ENCODE assay signal across 19 mouse cellular contexts in the genomic region with DNA sequence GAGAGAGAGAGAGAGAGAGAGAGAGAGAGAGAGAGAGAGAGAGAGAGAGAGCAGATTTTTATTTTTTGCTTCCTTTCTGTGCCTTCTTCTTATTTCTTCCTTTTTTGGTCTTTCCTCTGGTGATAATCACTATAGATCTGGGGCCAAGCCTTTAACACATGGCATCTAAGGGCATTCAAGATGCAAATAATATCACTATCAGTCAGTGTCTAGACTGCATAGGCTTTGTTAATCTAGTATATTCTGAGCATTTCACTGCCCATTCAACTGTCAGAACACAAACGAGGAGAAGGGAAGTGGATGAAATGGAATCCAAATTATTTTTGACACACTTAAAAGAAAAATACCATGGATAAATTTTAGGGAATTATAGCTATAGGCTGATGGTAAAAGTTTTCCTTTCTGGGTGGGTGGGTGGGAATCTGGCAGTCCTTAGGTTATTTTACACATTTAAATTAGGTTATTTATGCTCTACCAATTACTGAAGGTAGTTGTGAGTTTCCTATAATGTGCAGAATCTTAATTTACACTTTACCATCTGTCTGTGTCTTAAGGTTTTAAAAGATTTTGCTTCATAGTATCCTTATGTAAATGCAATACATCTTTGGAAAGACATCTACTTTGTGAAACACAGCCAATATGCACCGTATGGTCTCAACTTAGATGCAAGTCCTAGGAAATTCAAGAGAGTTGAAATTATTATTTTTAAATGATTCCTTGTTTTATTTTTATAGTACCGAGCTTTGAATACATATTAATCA.
"Had no signal": no experiment of that assay in that cellular context is flagged by ENCODE, and none has a peak within 500 bp of the region (broad histone marks: within the 10 kb centered on the region; RNA-seq: fewer than 3 reads in every experiment).

No protein-coding gene starts in this region.

- H3K4me3 ChIP-seq: limb, embryonic 12.5 days; limb, embryonic 15.5 days; midbrain, embryonic 12.5 days; midbrain, embryonic 15.5 days; myocyte; neural tube, embryonic 13.5 days had no signal

- H3K9me3 ChIP-seq: limb, embryonic 12.5 days; limb, embryonic 15.5 days; midbrain, embryonic 12.5 days; midbrain, embryonic 15.5 days; neural tube, embryonic 13.5 days had no signal

- H3K27me3 ChIP-seq: limb, embryonic 12.5 days; limb, embryonic 15.5 days; midbrain, embryonic 12.5 days; midbrain, embryonic 15.5 days; neural tube, embryonic 13.5 days had no signal

- H3K4me2 ChIP-seq: limb, embryonic 12.5 days; limb, embryonic 15.5 days; liver, embryonic 11.5 days; lung, embryonic 14.5 days; midbrain, embryonic 12.5 days; midbrain, embryonic 15.5 days; neural tube, embryonic 13.5 days had no signal

- H3K4me1 ChIP-seq: limb, embryonic 12.5 days; limb, embryonic 15.5 days; midbrain, embryonic 12.5 days; midbrain, embryonic 15.5 days had no signal

- H3K27ac ChIP-seq: kidney, postnatal 0 days; limb, embryonic 12.5 days; limb, embryonic 15.5 days; liver, embryonic 14.5 days; macrophage; midbrain, embryonic 12.5 days; midbrain, embryonic 15.5 days; neural tube, embryonic 13.5 days had no signal

- ATAC-seq: liver, postnatal 0 days; lung, postnatal 0 days; midbrain, embryonic 15.5 days had no signal

- H3K9ac ChIP-seq: limb, embryonic 12.5 days; limb, embryonic 15.5 days; liver, embryonic 14.5 days; liver, postnatal 0 days; lung, embryonic 14.5 days; midbrain, embryonic 12.5 days; midbrain, embryonic 15.5 days; neural tube, embryonic 13.5 days had no signal

- H3K36me3 ChIP-seq: limb, embryonic 12.5 days; limb, embryonic 15.5 days; midbrain, embryonic 12.5 days; midbrain, embryonic 15.5 days; neural tube, embryonic 13.5 days had no signal

- DNase-seq: kidney, postnatal 25 days; layer of hippocampus, postnatal 36 days; left cerebral cortex, postnatal 4 days; liver, postnatal 0 days; lung, embryonic 14.5 days; thymus, adult 2 months; thymus, postnatal 14 days; thymus, postnatal 4 days had no signal
